Mouse (Mus musculus) monocyte, adult 2 months (primary cell): Measurements from ENCODE around the gene Gldc.

ENCODE experiments used
- DNase-seq, 2 experiments: peaks; one replicate each; pipeline ENCODE4 v3.0.0; 2022; ENCODE audit warnings: low spot score in 2 of 2, low read depth in 1 of 2

Gene Gldc

GRCm38 (mm10) chr19:30107221-30107845, 67.9 kb downstream of the Gldc start:
- DNase-seq, result no peak

- no peak for DNase-seq
Observed at GRCm38 (mm10) chr19:30105045-30105842, 70.0 kb downstream of the Gldc start.

- DNase-seq, result no peak
Observed at GRCm38 (mm10) chr19:30102620-30103019, 72.6 kb downstream of the Gldc start.

- DNase-seq, result no peak
Observed at GRCm38 (mm10) chr19:30100571-30100970, 74.7 kb downstream of the Gldc start.

GRCm38 (mm10) chr19:30097039-30097438, 78.2 kb downstream of the Gldc start:
- no peak for DNase-seq

GRCm38 (mm10) chr19:30096186-30096585, 79.0 kb downstream of the Gldc start:
- no peak for DNase-seq

GRCm38 (mm10) chr19:30091644-30092295, 83.5 kb downstream of the Gldc start:
- no peak for DNase-seq

GRCm38 (mm10) chr19:30090163-30090562, 85.1 kb downstream of the Gldc start:
- no peak for DNase-seq

- no peak for DNase-seq
Observed at GRCm38 (mm10) chr19:30065797-30066196, 109.4 kb downstream of the Gldc start.

GRCm38 (mm10) chr19:30054218-30054617, 121.0 kb downstream of the Gldc start:
- DNase-seq, result no peak

GRCm38 (mm10) chr19:30051479-30051878, 123.8 kb downstream of the Gldc start:
- DNase-seq, result no peak

- DNase-seq, result no peak
Observed at GRCm38 (mm10) chr19:30050584-30050983, 124.6 kb downstream of the Gldc start.
